Mouse (Mus musculus): ENCODE data around the gene Ccnd3. TPM values are rescaled to one million over a fixed set of nuclear protein-coding genes. Genes with fewer than 3 reads are reported as not detected.
"Not testable (repeated sequence)": the region's sequence is repeated elsewhere in the genome, so short reads cannot be mapped to it uniquely, and the experiment has no call there.

Gene Ccnd3
- polyA plus RNA-seq, 1 experiment from 2014 or later = 76.5 TPM

GRCm38 (mm10) chr17:47484241-47484921 is 20.5 kb upstream of the Ccnd3 start:
- Histone ChIP-seq H3K4me2 (no peak overlapping the region), H3K4me3 (replicated peaks) (no peak overlapping the region), H3K9ac (replicated peaks) (no peak overlapping the region), H3K36me3 (peaks cover 11% of the 10 kb centered on the region; the same call in 1 of the 2 replicates), H3K27ac (replicated peaks) (0 out of 2 replicates have a peak overlapping the region, but pooled peaks have one; percentile 23), H3K4me1 (peaks cover 20% of the 10 kb centered on the region; the same call in 1 of the 2 replicates), H3K27me3 (replicated peaks) (no peaks in the 10 kb centered on the region), H3K9me3 (replicated peaks) (no peaks in the 10 kb centered on the region)
- peak; percentile 42 for ATAC-seq (ENCODE audit: low FRiP score)
- WGBS = 11% methylated on average over 1 of the region's 1 CpGs

- H3K4me3 ChIP-seq (replicated peaks) = no peak overlapping the region
- no peak overlapping the region for H3K4me2 ChIP-seq
- H3K4me1 ChIP-seq = peaks cover 20% of the 10 kb centered on the region; the same call in 1 of the 2 replicates
- no peaks in the 10 kb centered on the region for H3K27me3 ChIP-seq (replicated peaks)
- ATAC-seq (ENCODE audit: low FRiP score) = no peak
- H3K9me3 ChIP-seq (replicated peaks) = no peaks in the 10 kb centered on the region
- no peak overlapping the region for H3K9ac ChIP-seq (replicated peaks)
- peaks cover 17% of the 10 kb centered on the region for H3K36me3 ChIP-seq
- 0 out of 2 replicates have a peak overlapping the region, but pooled peaks have one; percentile 23 for H3K27ac ChIP-seq (replicated peaks)
- WGBS = 9% methylated on average over 3 of the region's 3 CpGs
Measured at GRCm38 (mm10) chr17:47484993-47485392, 19.9 kb upstream of the Ccnd3 start.

GRCm38 (mm10) chr17:47485791-47486190 is 19.1 kb upstream of the Ccnd3 start:
- Histone ChIP-seq H3K36me3 (peaks cover 25% of the 10 kb centered on the region), H3K27ac (replicated peaks) (no peak overlapping the region), H3K4me3 (replicated peaks) (no peak overlapping the region), H3K9me3 (replicated peaks) (no peaks in the 10 kb centered on the region), H3K4me1 (peaks cover 20% of the 10 kb centered on the region; the same call in 1 of the 2 replicates), H3K27me3 (replicated peaks) (no peaks in the 10 kb centered on the region), H3K4me2 (no peak overlapping the region), H3K9ac (replicated peaks) (no peak overlapping the region)
- 78% methylated on average over 3 of the region's 3 CpGs for WGBS
- ATAC-seq (ENCODE audit: low FRiP score) = no peak

- Histone ChIP-seq H3K27ac (replicated peaks) (no peak overlapping the region), H3K9ac (replicated peaks) (no peak overlapping the region), H3K4me1 (peaks cover 3% of the 10 kb centered on the region; the same call in 1 of the 2 replicates), H3K9me3 (replicated peaks) (no peaks in the 10 kb centered on the region), H3K36me3 (peaks cover 69% of the 10 kb centered on the region), H3K27me3 (replicated peaks) (no peaks in the 10 kb centered on the region), H3K4me3 (replicated peaks) (no peak overlapping the region), H3K4me2 (no peak overlapping the region)
- ATAC-seq (ENCODE audit: low FRiP score) = no peak
- 88% methylated on average over 9 of the region's 9 CpGs for WGBS
Measured at GRCm38 (mm10) chr17:47490791-47491190, 14.1 kb upstream of the Ccnd3 start.

- H3K9ac ChIP-seq (replicated peaks) = no peak overlapping the region
- no peak overlapping the region for H3K4me3 ChIP-seq (replicated peaks)
- 81% methylated on average over 6 of the region's 6 CpGs for WGBS
- no peak overlapping the region for H3K27ac ChIP-seq (replicated peaks)
- H3K27me3 ChIP-seq (replicated peaks) = no peaks in the 10 kb centered on the region
- no peak for ATAC-seq (ENCODE audit: low FRiP score)
- H3K9me3 ChIP-seq (replicated peaks) = no peaks in the 10 kb centered on the region
- H3K4me2 ChIP-seq = no peak overlapping the region
- peaks cover 83% of the 10 kb centered on the region for H3K36me3 ChIP-seq
- no peaks in the 10 kb centered on the region for H3K4me1 ChIP-seq
Measured at GRCm38 (mm10) chr17:47492731-47493130, 12.1 kb upstream of the Ccnd3 start.

- ATAC-seq (ENCODE audit: low FRiP score) = no peak
- H3K9ac ChIP-seq (replicated peaks) = no peak overlapping the region
- H3K4me3 ChIP-seq (replicated peaks) = no peak overlapping the region
- no peak overlapping the region for H3K27ac ChIP-seq (replicated peaks)
- H3K4me2 ChIP-seq = no peak overlapping the region
- 91% methylated on average over 6 of the region's 6 CpGs for WGBS
- peaks cover 85% of the 10 kb centered on the region for H3K36me3 ChIP-seq
- no peaks in the 10 kb centered on the region for H3K4me1 ChIP-seq
- no peaks in the 10 kb centered on the region for H3K9me3 ChIP-seq (replicated peaks)
- H3K27me3 ChIP-seq (replicated peaks) = no peaks in the 10 kb centered on the region
Measured at GRCm38 (mm10) chr17:47493653-47494052, 11.2 kb upstream of the Ccnd3 start.

- 93% methylated on average over 11 of the region's 11 CpGs for WGBS
- peaks cover 85% of the 10 kb centered on the region for H3K36me3 ChIP-seq
- no peak for ATAC-seq (ENCODE audit: low FRiP score)
Measured at GRCm38 (mm10) chr17:47494132-47494531, 10.7 kb upstream of the Ccnd3 start.

GRCm38 (mm10) chr17:47501531-47501930 is 3.3 kb upstream of the Ccnd3 start:
- no peaks in the 10 kb centered on the region for H3K27me3 ChIP-seq (replicated peaks)
- H3K36me3 ChIP-seq = peaks cover 23% of the 10 kb centered on the region
- no peak; the same call in 1 of the 2 replicates for ATAC-seq (ENCODE audit: low FRiP score)
- peak overlapping the region; percentile 76 for H3K4me3 ChIP-seq (replicated peaks)
- 7% methylated on average over 11 of the region's 11 CpGs for WGBS
- H3K4me2 ChIP-seq = peak overlapping the region; percentile 73
- H3K27ac ChIP-seq (replicated peaks) = peak overlapping the region; percentile 86; the same call in 1 of the 2 replicates
- H3K9ac ChIP-seq (replicated peaks) = peak overlapping the region; percentile 78
- no peaks in the 10 kb centered on the region for H3K9me3 ChIP-seq (replicated peaks)
- peaks cover 20% of the 10 kb centered on the region for H3K4me1 ChIP-seq

More at GRCm38 (mm10) chr17:47494132-47494531, 10.7 kb upstream of the Ccnd3 start:
- H3K27ac ChIP-seq (replicated peaks) = no peak overlapping the region
- H3K4me3 ChIP-seq (replicated peaks) = no peak overlapping the region
- H3K9ac ChIP-seq (replicated peaks) = no peak overlapping the region
- H3K4me1 ChIP-seq = no peaks in the 10 kb centered on the region
- no peaks in the 10 kb centered on the region for H3K27me3 ChIP-seq (replicated peaks)
- H3K4me2 ChIP-seq = no peak overlapping the region
- H3K9me3 ChIP-seq (replicated peaks) = no peaks in the 10 kb centered on the region

- peak; percentile 97 for ATAC-seq (ENCODE audit: low FRiP score)
- H3K27me3 ChIP-seq (replicated peaks) = no peaks in the 10 kb centered on the region
- H3K9ac ChIP-seq (replicated peaks) = peak within 1 kb of the TSS; percentile 78
- H3K4me3 ChIP-seq (replicated peaks) = peak within 1 kb of the TSS; percentile 76
- H3K9me3 ChIP-seq (replicated peaks) = no peaks in the 10 kb centered on the region
- peak within 1 kb of the TSS; percentile 73 for H3K4me2 ChIP-seq
- peaks cover 20% of the 10 kb centered on the region for H3K4me1 ChIP-seq
- peaks cover 18% of the 10 kb centered on the region for H3K36me3 ChIP-seq
- WGBS = 3% methylated on average over 40 of the region's 40 CpGs
- peak within 1 kb of the TSS; percentile 86 for H3K27ac ChIP-seq (replicated peaks)
Measured at GRCm38 (mm10) chr17:47501946-47502706, 2.7 kb upstream of the Ccnd3 start, which contains the start of gene Taf8. Gene Taf8, minus strand, starts transcription at chr17:47502292.

- H3K9me3 ChIP-seq (replicated peaks); ATAC-seq (ENCODE audit: low FRiP score); H3K27me3 ChIP-seq (replicated peaks); H3K9ac ChIP-seq (replicated peaks); H3K27ac ChIP-seq (replicated peaks): not testable (repeated sequence)
- Histone ChIP-seq H3K36me3 (peaks cover 15% of the 10 kb centered on the region), H3K4me3 (replicated peaks) (peak overlapping the region; percentile 76; the same call in 1 of the 2 replicates), H3K4me1 (peaks cover 20% of the 10 kb centered on the region), H3K4me2 (peak overlapping the region; percentile 73)
- 73% methylated on average over 6 of the region's 6 CpGs for WGBS
Measured at GRCm38 (mm10) chr17:47502707-47503045, 2.2 kb upstream of the Ccnd3 start.

GRCm38 (mm10) chr17:47503689-47504088 is 1.2 kb upstream of the Ccnd3 start:
- no peak overlapping the region for H3K9ac ChIP-seq (replicated peaks)
- no peak for ATAC-seq (ENCODE audit: low FRiP score)
- H3K4me1 ChIP-seq = peaks cover 28% of the 10 kb centered on the region
- H3K4me3 ChIP-seq (replicated peaks) = no peak overlapping the region
- H3K4me2 ChIP-seq = no peak overlapping the region
- no peaks in the 10 kb centered on the region for H3K9me3 ChIP-seq (replicated peaks)
- no peaks in the 10 kb centered on the region for H3K27me3 ChIP-seq (replicated peaks)
- H3K27ac ChIP-seq (replicated peaks) = no peak overlapping the region
- peaks cover 8% of the 10 kb centered on the region for H3K36me3 ChIP-seq

Data from neural tube, embryonic 15.5 days (tissue).